Mouse (Mus musculus) heart, adult 2 months (tissue): ENCODE measurements around the gene Sort1.

ENCODE experiments used
- CTCF ChIP-seq: fragments of 200-600 bp; IDR thresholded peaks from 2 replicates; pipeline ENCODE4 v1.8.1; 2022; ENCODE audit warnings: antibody characterized with exemption, mild to moderate bottlenecking, moderate library complexity
- POLR2A ChIP-seq: fragments of 200-500 bp; IDR thresholded peaks from 2 replicates; pipeline ENCODE4 v1.6.1; 2011; ENCODE audit warnings: mild to moderate bottlenecking, low read depth, low read length, control low read depth; ENCODE audit not compliant: insufficient read depth

- TF ChIP-seq CTCF (peak; percentile 19; the same call in 1 of the 2 replicates), POLR2A (no peak)
Observed at GRCm38 (mm10) chr3:108314038-108314675, 30.3 kb downstream of the Sort1 start.
